Mouse (Mus musculus) telencephalon, adult 2 months (tissue): ENCODE measurements around the gene Cd244a.

ENCODE experiments used
- DNase-seq: peaks from one replicate; pipeline ENCODE4 v3.0.0-alpha.2; 2011; ENCODE audit warnings: low read depth, low spot score

The Cd244a gene

GRCm38 (mm10) chr1:171577168-171577567 is 18.2 kb downstream of the Cd244a start:
- DNase-seq, result no peak

DNA sequence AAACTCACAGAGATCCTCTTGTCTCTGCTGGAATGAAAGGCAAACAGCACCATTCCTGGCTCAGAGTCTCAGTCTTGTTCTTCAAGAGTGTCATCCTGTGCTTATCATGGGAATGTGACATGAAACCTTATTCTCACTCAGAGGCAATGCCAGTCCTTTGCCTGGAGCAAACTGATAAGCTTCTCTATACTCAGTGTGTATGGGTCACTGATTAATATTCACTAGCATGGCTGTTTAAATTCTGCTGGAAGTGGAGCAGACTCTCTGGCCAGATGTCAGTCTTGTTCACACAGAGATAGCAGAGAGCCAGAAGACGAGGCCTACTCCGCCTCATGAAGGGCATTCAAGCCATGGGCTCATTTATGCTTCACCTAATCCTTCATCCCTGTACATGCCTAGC is 25.6 kb downstream of the Cd244a start:
- DNase-seq, result no peak

DNA sequence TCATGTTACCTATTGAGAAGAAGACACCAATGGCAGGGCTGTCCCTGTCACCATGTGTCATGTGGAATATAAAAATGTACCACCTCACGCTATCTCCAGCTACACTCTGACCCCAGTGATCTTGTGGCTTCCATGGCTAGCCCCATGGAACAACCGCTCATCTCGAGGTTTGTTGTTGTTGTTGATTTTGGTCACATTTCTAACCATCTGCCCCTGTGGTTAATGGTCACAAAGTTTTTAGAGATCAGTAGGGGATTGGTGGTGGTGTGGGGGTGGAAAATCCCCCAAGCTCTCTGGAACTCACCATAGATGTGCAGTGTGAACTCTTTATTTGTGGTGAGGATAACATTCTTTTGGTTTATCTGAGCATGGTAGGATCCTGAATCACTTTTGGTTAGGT is 45.7 kb downstream of the Cd244a start:
- DNase-seq, result no peak

GRCm38 (mm10) chr1:171606656-171607055 is 47.7 kb downstream of the Cd244a start:
- no peak for DNase-seq

- no peak for DNase-seq
These were observed 48.2 kb downstream of the Cd244a start, which contains the start of gene Ly9 for GRCm38 (mm10) chr1:171607176-171607575. TSS of gene Ly9 (minus strand) at chr1:171607410.

- no peak for DNase-seq
These were observed 51.0 kb downstream of the Cd244a start for GRCm38 (mm10) chr1:171610026-171610425.

- no peak for DNase-seq
These were observed 51.8 kb downstream of the Cd244a start for GRCm38 (mm10) chr1:171610781-171611180.

GRCm38 (mm10) chr1:171613962-171614361 is 55.0 kb downstream of the Cd244a start:
- DNase-seq, result no peak

DNA sequence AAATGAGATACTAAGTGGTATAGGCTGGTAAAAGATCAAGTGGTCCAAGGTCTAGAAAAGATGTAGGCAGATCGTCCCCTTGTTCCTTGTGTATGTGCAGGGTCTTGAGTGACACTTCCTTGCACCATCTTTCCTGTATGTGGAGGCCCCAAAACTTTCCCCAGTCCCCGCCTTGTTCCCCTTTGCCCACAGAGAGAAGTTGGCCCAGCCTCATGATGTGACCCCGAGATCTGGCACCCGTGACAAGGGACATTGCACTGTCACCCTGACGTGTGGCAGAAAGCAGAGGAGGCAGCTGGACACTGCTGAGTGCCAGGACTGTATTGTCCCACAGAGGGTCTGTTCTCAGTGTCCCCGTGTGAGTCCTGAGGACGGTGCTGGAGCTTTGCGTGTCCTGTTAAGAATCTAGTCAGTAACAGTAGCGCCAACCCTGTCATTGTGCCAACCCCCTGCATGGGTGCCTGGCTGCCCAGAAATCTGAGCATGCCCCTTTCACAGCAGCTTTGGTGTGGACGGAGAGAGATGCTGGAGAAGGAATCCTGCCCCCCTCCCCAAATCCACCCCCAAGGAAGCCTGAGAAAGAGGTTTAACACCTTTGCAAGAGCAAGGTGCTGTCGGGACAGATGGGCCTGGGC is 58.0 kb downstream of the Cd244a start:
- DNase-seq, result no peak

DNA sequence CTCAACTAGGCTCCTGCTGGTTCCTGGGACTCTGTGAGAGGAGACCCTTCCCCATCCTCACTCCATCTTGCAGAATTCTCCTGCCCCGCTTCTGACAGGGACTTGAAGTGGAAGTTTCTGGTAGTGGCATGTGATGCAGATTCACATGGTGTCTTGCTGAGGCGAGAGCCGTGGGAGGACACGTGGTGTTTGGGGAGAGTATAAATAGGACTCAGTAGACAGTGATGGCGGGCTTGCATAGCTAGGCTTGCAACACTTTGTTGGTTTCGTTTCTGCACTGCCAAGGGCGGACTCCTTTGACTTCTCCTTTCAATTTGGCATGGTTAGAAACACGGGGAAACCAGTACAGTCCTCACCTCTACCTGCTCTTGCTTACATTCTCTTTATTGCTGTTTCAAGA is 60.0 kb downstream of the Cd244a start:
- peak; percentile 70 for DNase-seq

- DNase-seq, result no peak
These were observed 60.7 kb downstream of the Cd244a start for GRCm38 (mm10) chr1:171619645-171620044.

GRCm38 (mm10) chr1:171620091-171620490 is 61.1 kb downstream of the Cd244a start:
- DNase-seq, result no peak

GRCm38 (mm10) chr1:171627801-171628200 is 68.8 kb downstream of the Cd244a start:
- no peak for DNase-seq

DNA sequence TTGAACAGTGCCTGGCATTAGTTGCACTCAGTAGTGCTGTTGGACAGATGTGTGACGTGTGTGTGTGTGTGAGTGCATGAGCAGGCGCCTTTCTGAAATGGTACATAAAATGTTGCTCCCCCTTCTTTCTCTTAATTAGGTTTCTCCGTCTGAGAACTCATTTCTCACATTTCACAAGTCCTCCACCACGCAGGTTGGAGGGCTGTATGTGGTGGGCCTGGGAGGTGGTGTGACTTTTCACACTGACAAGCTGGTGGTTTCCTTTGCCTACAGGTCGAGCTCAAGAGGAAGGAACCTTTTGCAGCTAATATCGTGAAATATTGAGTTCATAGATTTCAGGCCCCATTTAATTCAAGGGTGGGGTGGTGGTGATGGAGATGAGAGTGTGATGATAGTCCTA is 70.2 kb downstream of the Cd244a start:
- no peak for DNase-seq

DNA sequence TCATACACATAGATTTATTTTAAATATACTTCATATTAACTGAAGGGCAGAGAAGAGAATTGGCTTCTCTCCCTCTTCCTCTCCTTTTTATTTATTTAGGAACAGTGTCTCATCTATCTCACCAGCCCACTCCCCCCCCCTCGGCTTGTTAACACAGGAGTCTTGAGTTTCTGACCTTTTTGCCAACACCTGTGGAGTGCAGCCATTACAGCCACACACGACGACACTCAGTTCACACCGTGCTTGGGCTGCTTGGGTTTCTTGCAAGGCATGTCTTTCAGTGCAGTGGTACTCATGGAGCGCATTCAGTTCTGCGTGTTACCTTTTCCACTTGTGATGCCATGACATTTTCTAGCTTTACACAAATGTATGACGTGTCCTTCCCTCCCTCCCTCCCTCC is 71.0 kb downstream of the Cd244a start:
- DNase-seq, result no peak

DNA sequence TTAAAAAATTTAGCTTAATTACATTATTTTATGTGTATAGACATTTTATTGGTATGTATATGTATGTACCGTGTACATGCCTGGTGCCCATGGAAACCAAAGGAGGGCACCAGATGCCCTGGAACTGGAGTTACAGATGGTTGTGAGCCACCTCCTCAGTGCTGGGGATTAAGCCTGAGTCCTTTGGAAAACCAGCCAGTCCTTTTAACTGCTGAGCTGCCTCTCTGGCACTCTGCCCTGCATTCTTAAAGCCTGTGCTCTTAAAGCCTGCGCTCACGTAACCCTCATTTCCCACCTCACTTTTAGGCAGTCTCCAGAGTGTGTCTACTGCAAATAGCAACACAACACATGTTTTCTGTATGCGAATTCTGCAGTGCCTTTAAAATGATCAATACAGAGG is 71.9 kb downstream of the Cd244a start:
- DNase-seq, result no peak

DNA sequence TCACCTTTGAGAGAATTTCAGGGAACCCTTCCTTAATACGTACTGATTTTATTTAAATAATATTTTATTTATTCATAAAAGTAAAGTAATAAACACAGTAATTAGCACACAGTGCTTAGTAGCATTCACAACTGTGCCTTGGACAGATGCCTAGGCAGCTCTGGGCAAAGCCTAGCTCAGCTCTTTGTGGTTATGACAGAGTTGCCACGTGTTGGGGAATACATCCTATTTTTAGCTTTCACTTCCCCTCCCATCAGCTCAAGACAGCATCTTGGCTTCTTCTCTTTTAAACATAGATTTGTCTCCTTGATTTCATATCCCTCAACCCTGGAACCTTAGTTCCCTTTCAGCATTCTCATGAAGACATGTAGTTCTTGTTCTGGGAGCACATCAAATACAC is 72.5 kb downstream of the Cd244a start:
- DNase-seq, result peak; percentile 60

GRCm38 (mm10) chr1:171635696-171636095 is 76.7 kb downstream of the Cd244a start:
- DNase-seq, result no peak

DNA sequence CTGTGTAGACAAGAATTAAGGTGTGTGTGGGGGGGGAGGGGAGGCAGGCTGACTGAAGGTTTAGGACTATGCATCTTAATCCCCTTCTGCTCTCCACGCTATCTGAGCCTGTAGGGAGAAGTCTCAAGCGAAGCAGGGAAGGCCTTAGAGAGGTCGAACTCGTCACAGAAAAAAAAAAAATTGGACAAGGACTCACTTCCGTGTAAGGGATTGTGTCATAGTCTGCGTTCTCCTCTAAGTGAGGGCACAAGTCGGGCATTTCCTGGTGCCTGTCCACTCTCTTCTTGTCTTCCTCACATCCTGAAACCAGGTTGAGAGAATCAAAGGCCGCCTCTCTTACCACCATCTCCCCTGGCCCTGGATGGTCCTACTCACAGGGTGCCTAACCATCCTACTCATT is 78.1 kb downstream of the Cd244a start:
- DNase-seq, result no peak

- peak; percentile 40 for DNase-seq
These were observed 79.7 kb downstream of the Cd244a start for GRCm38 (mm10) chr1:171638686-171639085.

DNA sequence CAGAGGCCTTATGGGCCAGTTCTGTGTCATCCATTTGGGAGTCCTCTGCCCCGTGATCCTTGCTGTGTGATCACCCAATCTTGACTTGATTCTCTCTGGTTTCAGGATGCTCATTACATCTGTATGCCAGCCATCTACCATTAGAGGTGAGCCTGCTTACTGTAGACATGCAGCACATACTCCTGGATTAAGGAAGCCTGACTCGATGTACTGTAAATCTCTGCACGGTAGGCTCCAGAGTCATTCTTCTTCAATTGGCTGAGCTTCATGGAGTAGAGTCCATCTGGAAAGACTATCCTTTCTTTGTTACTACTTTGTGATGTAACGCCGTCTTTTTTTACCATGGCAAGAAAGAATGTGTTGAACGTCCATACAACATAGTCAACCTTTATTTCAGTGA is 81.8 kb downstream of the Cd244a start:
- no peak for DNase-seq

GRCm38 (mm10) chr1:171643612-171644011 is 84.6 kb downstream of the Cd244a start:
- DNase-seq, result no peak

- no peak for DNase-seq
These were observed 87.5 kb downstream of the Cd244a start for GRCm38 (mm10) chr1:171646429-171646940.

DNA sequence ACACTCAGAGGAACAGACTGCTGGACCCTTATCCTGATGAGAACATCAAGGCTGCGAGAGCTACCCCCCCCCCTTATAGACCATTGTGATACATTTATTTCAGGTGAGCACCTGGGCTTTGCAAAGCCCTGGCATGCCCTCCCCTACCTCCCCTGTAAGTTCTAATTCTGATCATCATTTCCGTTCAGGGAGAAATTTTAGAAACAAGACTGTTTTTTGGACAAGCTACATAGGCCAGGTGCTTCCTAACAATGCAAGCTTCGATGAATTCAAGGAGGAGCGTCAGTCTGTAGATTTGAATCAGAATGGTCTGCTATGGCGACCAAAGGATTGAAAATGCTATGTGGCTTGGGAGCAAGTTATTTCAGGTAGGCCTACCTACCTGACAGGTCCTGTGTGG is 88.7 kb downstream of the Cd244a start:
- no peak for DNase-seq
